Mouse (Mus musculus) forebrain, embryonic 11.5 days (tissue): ENCODE results near the gene Nipal4. TPM values are rescaled to one million over a fixed set of nuclear protein-coding genes. Genes with fewer than 3 reads are reported as not detected.

ENCODE experiments used
- ATAC-seq: fragments of 200-750 bp; cut with Nextera tagmentation; replicated peaks from 2 replicates; pipeline ENCODE4 v1.8.0; 2017; ENCODE audit warnings: moderate TSS enrichment; ENCODE audit not compliant: low FRiP score
- DNase-seq: peaks from one replicate; pipeline ENCODE4 v3.0.0-alpha.2; 2017; ENCODE audit warnings: low spot score
- H3K27ac ChIP-seq: fragments of 300-500 bp; sonication (generic); 2 replicates; pipeline ENCODE4 v1.5.1; 2014; ENCODE audit warnings: low read depth, low read length
- H3K27me3 ChIP-seq: fragments of 300-500 bp; sonication (generic); 2 replicates; pipeline ENCODE4 v1.6.1; 2014; ENCODE audit warnings: mild to moderate bottlenecking, low read length, mixed read lengths; ENCODE audit not compliant: control insufficient read depth, insufficient read depth
- H3K36me3 ChIP-seq: fragments of 300-500 bp; sonication (generic); 2 replicates; pipeline ENCODE4 v1.6.1; 2014; ENCODE audit warnings: mild to moderate bottlenecking, low read length, moderate library complexity, mixed read lengths; ENCODE audit not compliant: control insufficient read depth, insufficient read depth
- H3K4me1 ChIP-seq: fragments of 300-500 bp; sonication (generic); replicated peaks from 2 replicates; pipeline ENCODE4 v1.6.1; 2014; ENCODE audit warnings: low read length, mixed read lengths; ENCODE audit not compliant: control insufficient read depth, insufficient read depth
- H3K4me2 ChIP-seq: fragments of 300-500 bp; sonication (generic); 2 replicates; pipeline ENCODE4 v1.6.1; 2014; ENCODE audit warnings: low read depth, mild to moderate bottlenecking, low read length, moderate library complexity, mixed read lengths; ENCODE audit not compliant: severe bottlenecking
- H3K4me3 ChIP-seq: fragments of 300-500 bp; sonication (generic); 2 replicates; pipeline ENCODE4 v1.5.1; 2014; ENCODE audit warnings: low read depth, low read length
- H3K9ac ChIP-seq: fragments of 300-500 bp; sonication (generic); 2 replicates; pipeline ENCODE4 v1.6.1; 2014; ENCODE audit warnings: low read length
- H3K9me3 ChIP-seq: fragments of 300-500 bp; sonication (generic); 2 replicates; pipeline ENCODE4 v1.6.1; 2016; ENCODE audit warnings: low read length, mixed read lengths; ENCODE audit not compliant: control insufficient read depth
- WGBS: fragments of 180-500 bp; shearing (Covaris S2); extraction: QIAGEN DNeasy Blood & Tissue Kit; methylation state at CpG from one replicate; pipeline ENCODE4 v1.1.7; 2014; 5-methylcytosine and 5-hydroxymethylcytosine counted together
- polyA plus RNA-seq: library from polyadenylated mRNA; unstranded; fragments of >200 nt; fragmentation: Nextera tagmentation; extraction: Ambion mirVana; gene quantifications from 2 replicates; pipeline ENCODE4 v1.2.1, GENCODE M21; 2014

The Nipal4 gene
- polyA plus RNA-seq, 1 experiment from 2014 or later: 1.6 TPM

- Histone ChIP-seq H3K4me3 (no peak overlapping the region), H3K4me1 (no peaks in the 10 kb centered on the region), H3K4me2 (no peak overlapping the region), H3K9me3 (no peaks in the 10 kb centered on the region), H3K36me3 (no peaks in the 10 kb centered on the region), H3K9ac (no peak overlapping the region), H3K27ac (no peak overlapping the region), H3K27me3 (no peaks in the 10 kb centered on the region)
- WGBS: 92% methylated on average over 7 of the region's 7 CpGs
- ATAC-seq (no peak), DNase-seq (no peak)
Observed at GRCm38 (mm10) chr11:46125835-46126229, 40.5 kb downstream of the Nipal4 start.

DNA sequence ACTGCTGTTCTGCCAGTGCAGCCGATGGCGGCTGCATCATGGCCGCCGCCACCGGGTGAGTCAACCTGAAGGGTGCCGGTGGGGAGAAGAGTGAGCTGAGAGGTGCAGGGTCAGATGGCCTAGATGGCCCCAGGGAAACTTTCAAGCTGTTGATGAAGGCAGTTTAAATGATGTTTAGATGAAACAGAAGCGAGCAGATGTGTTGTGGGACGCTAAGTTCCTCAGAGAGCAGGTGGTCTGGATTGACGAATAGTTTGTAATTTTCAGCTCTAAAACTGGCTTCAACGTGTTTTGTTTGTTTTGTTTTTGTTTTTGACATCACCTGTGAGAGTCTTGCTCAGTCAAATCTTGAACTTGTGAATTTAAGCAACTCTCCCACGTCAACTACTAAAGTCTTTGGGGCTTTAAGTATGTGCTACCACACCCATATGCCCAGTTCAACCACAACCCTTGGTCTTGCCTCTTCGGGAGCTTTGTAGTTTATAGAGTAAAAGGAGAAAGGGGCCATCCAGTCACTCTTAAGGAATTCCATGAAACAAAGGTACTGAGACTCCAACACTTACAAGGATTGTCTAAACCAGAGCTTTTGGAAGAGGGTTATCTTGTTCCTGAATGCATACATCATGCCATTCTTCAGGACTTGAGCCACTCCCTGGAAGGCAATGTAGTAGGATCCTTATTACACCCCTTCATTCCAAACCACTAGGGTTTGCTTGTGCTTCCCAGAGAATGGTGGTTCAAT is 41.0 kb downstream of the Nipal4 start:
- no peak overlapping the region for H3K4me2 ChIP-seq
- no peaks in the 10 kb centered on the region for H3K4me1 ChIP-seq
- H3K9me3 ChIP-seq: no peaks in the 10 kb centered on the region
- H3K4me3 ChIP-seq: no peak overlapping the region
- no peak overlapping the region for H3K27ac ChIP-seq
- H3K27me3 ChIP-seq: no peaks in the 10 kb centered on the region
- H3K9ac ChIP-seq: no peak overlapping the region
- H3K36me3 ChIP-seq: no peaks in the 10 kb centered on the region
- no peak for ATAC-seq
- 93% methylated on average over 12 of the region's 12 CpGs for WGBS
- no peak for DNase-seq

DNA sequence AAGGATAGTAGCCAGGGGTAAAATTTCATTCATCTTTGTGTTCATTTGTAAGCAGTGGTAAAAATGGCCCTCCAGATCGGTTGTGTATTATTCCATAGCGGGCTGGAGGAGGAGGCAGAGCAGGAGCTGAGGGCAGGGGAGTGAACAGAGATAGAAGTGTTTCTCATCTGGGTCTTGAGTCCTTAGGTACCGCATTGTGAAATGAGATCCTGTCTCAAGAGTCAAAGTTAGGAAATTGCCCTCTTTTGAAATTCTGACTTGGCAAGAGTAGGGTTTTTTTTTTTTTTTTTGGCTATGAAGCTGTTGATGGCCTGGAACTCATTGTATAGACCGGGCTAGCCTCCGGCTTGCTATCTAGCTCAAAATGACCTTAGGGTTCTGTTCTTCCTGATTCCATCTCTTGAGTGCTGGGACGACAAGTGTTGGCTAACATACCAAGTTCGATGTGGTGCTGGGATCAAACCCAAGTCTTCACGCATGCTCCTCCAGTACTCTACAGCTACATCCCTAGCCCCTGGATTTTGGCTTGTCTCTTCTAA is 42.9 kb downstream of the Nipal4 start:
- Histone ChIP-seq H3K9me3 (no peaks in the 10 kb centered on the region), H3K36me3 (no peaks in the 10 kb centered on the region), H3K4me2 (no peak overlapping the region), H3K4me1 (no peaks in the 10 kb centered on the region), H3K27me3 (no peaks in the 10 kb centered on the region), H3K9ac (no peak overlapping the region), H3K27ac (no peak overlapping the region), H3K4me3 (no peak overlapping the region)
- ATAC-seq: no peak
- no peak for DNase-seq
- 92% methylated on average over 8 of the region's 8 CpGs for WGBS

DNA sequence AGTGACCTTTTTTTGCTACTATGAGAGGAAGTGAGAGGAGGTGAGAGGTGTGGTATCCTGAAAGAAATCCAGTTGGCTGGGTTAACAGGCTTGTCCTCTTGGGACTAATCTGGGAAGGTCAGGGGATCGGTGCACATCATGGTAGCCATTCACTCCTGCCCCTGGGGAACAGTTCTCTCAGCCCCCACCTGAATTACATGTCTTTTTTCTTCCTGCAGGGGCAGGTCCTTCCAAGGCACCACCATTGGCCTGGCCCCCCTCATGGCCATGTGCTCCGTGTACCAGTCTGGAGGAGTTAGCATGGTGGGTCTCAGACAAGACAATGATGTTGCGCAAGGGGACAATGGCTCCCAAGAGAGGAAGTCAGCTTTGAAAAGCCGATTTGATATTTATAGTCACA is 43.4 kb downstream of the Nipal4 start:
- no peak overlapping the region for H3K9ac ChIP-seq
- H3K4me2 ChIP-seq: no peak overlapping the region
- 94% methylated on average over 4 of the region's 4 CpGs for WGBS
- no peak overlapping the region for H3K27ac ChIP-seq
- no peaks in the 10 kb centered on the region for H3K9me3 ChIP-seq
- no peak for DNase-seq
- H3K36me3 ChIP-seq: no peaks in the 10 kb centered on the region
- H3K4me3 ChIP-seq: no peak overlapping the region
- H3K27me3 ChIP-seq: no peaks in the 10 kb centered on the region
- no peak for ATAC-seq
- H3K4me1 ChIP-seq: no peaks in the 10 kb centered on the region

DNA sequence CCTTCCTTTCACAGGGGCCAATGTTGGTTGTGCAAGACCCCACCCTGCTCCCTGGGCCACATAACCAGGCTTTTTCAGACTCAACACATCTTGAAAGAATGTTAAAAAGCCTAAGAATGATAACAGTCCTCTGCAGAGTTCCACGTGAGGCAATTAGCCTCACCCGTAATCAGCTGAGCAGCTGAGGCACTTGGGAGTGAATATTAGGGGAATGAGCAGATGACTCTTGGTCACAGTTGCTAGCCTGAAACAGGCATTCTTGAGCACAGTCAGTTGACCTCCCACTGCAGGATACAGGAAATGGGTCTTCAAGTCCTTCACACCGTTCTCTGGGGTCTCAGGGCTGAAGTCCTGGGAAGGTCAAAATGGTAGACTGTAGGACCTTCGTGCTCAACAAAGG is 44.6 kb downstream of the Nipal4 start:
- no peak overlapping the region for H3K4me3 ChIP-seq
- ATAC-seq (no peak), DNase-seq (no peak)
- no peaks in the 10 kb centered on the region for H3K36me3 ChIP-seq
- H3K4me1 ChIP-seq: no peaks in the 10 kb centered on the region
- no peak overlapping the region for H3K27ac ChIP-seq
- H3K9me3 ChIP-seq: no peaks in the 10 kb centered on the region
- WGBS: 86% methylated on average over 4 of the region's 4 CpGs
- H3K9ac ChIP-seq: no peak overlapping the region
- H3K4me2 ChIP-seq: no peak overlapping the region
- H3K27me3 ChIP-seq: no peaks in the 10 kb centered on the region

DNA sequence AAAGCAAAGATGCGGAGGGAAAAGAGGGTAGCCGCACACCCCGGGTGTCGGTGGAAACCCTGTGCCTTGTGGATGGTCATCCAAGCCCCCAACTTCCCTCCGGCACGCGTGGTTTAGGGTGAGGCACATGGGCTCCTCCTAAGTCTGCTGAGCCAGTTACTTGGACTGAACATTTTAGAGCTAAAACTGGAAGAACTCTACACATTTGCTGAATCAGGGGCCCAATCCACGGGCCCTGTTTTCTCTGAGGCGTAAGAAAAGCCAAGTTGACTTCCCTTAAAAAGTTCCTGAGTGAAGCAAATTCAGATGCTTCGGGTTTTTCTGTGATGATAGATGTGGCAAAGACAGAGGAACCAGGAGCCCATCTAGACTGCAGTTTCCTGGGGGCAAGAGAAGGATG is 46.2 kb downstream of the Nipal4 start:
- 92% methylated on average over 10 of the region's 10 CpGs for WGBS
- Histone ChIP-seq H3K4me3 (no peak overlapping the region), H3K9ac (no peak overlapping the region), H3K36me3 (no peaks in the 10 kb centered on the region), H3K27ac (no peak overlapping the region), H3K4me2 (no peak overlapping the region), H3K27me3 (no peaks in the 10 kb centered on the region), H3K9me3 (no peaks in the 10 kb centered on the region), H3K4me1 (no peaks in the 10 kb centered on the region)
- no peak for DNase-seq
- no peak for ATAC-seq

DNA sequence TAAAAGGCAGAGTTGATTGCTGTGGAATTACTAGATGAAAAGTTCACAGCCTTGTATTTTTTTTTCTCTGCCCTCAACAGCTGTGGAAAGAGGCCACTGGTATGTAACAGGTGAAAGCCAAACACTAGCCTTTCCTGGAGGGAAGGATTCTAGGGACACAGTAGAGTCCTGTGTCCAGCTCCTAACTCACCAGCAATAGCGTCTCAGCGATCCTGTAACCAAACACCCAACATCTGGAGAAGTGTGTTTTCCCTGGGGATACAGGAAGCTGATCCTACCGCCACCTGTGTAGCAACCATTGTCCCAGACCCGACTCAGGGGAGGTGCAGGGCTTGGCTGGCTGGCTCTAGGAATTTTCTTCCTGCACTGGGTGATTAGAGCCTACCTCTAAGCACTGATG is 46.7 kb downstream of the Nipal4 start:
- Histone ChIP-seq H3K9me3 (no peaks in the 10 kb centered on the region), H3K9ac (no peak overlapping the region), H3K4me3 (no peak overlapping the region), H3K36me3 (no peaks in the 10 kb centered on the region), H3K4me2 (no peak overlapping the region), H3K4me1 (no peaks in the 10 kb centered on the region), H3K27me3 (no peaks in the 10 kb centered on the region), H3K27ac (no peak overlapping the region)
- WGBS: 21% methylated on average over 4 of the region's 4 CpGs
- DNase-seq (no peak), ATAC-seq (no peak)

DNA sequence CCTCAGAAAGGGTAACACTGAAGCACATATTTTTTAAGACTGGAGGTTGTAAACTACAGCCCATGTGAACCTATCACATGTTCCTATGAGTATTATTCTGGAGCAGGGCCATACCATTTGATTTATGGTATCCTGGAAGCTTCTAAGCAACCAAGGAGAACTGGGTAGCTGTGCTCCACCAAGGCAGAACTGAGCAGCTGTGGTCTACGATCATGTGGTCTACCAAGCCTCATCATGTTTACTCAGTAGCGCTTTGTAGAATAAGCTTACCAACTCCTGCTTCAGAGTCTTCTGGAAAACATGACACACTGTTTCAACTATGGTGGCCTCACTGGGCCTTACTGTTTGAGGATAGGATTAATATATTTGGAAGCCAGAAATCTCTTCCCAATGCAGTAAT is 49.8 kb downstream of the Nipal4 start:
- H3K27ac ChIP-seq: no peak overlapping the region
- H3K27me3 ChIP-seq: no peaks in the 10 kb centered on the region
- no peak overlapping the region for H3K4me2 ChIP-seq
- ATAC-seq (no peak), DNase-seq (no peak)
- WGBS: 93% methylated on average over 2 of the region's 2 CpGs
- H3K36me3 ChIP-seq: no peaks in the 10 kb centered on the region
- no peak overlapping the region for H3K9ac ChIP-seq
- no peak overlapping the region for H3K4me3 ChIP-seq
- no peaks in the 10 kb centered on the region for H3K9me3 ChIP-seq
- H3K4me1 ChIP-seq: no peaks in the 10 kb centered on the region
